Mouse (Mus musculus): ENCODE data around the gene Itgax. TPM values are rescaled to one million over a fixed set of nuclear protein-coding genes. Genes with fewer than 3 reads are reported as not detected.
"Not testable (repeated sequence)": the region's sequence is repeated elsewhere in the genome, so short reads cannot be mapped to it uniquely, and the experiment has no call there.

Gene Itgax
- polyA plus RNA-seq, 1 experiment from 2014 or later: not detected

GRCm38 (mm10) chr7:128139611-128140010, 10.3 kb downstream of the Itgax start:
- Histone ChIP-seq H3K9ac (ENCODE audit: low read length) (no peak overlapping the region), H3K4me3 (ENCODE audit: low read depth, low read length) (no peak overlapping the region), H3K27ac (ENCODE audit: low read depth, low read length) (no peak overlapping the region), H3K36me3 (ENCODE audit: control insufficient read depth, insufficient read depth, low read length) (no peaks in the 10 kb centered on the region), H3K4me1 (replicated peaks; ENCODE audit: control insufficient read depth, insufficient read depth, low read length) (no peaks in the 10 kb centered on the region), H3K9me3 (ENCODE audit: control insufficient read depth, low read length) (no peaks in the 10 kb centered on the region), H3K4me2 (ENCODE audit: low read depth, low read length, severe bottlenecking) (no peak overlapping the region), H3K27me3 (ENCODE audit: control insufficient read depth, insufficient read depth, low read length) (no peaks in the 10 kb centered on the region)
- no peak for DNase-seq (ENCODE audit: low spot score)
- ATAC-seq (replicated peaks; ENCODE audit: low FRiP score): no peak
- WGBS: 90% methylated on average over 6 of the region's 6 CpGs

GRCm38 (mm10) chr7:128150970-128151369, 21.6 kb downstream of the Itgax start:
- WGBS: 93% methylated on average over 8 of the region's 8 CpGs
- no peaks in the 10 kb centered on the region for H3K9me3 ChIP-seq (ENCODE audit: control insufficient read depth, low read length)
- ATAC-seq (replicated peaks; ENCODE audit: low FRiP score) (no peak), DNase-seq (ENCODE audit: low spot score) (no peak)
- H3K4me1 ChIP-seq (replicated peaks; ENCODE audit: control insufficient read depth, insufficient read depth, low read length): no peaks in the 10 kb centered on the region
- no peak overlapping the region for H3K4me2 ChIP-seq (ENCODE audit: low read depth, low read length, severe bottlenecking)
- no peak overlapping the region for H3K4me3 ChIP-seq (ENCODE audit: low read depth, low read length)
- H3K36me3 ChIP-seq (ENCODE audit: control insufficient read depth, insufficient read depth, low read length): no peaks in the 10 kb centered on the region
- H3K27me3 ChIP-seq (ENCODE audit: control insufficient read depth, insufficient read depth, low read length): no peaks in the 10 kb centered on the region
- H3K9ac ChIP-seq (ENCODE audit: low read length): no peak overlapping the region
- no peak overlapping the region for H3K27ac ChIP-seq (ENCODE audit: low read depth, low read length)

- H3K27ac ChIP-seq (ENCODE audit: low read depth, low read length): no peak within 1 kb of the TSS
- no peak within 1 kb of the TSS for H3K9ac ChIP-seq (ENCODE audit: low read length)
- no peak within 1 kb of the TSS for H3K4me2 ChIP-seq (ENCODE audit: low read depth, low read length, severe bottlenecking)
- DNase-seq (ENCODE audit: low spot score) (no peak), ATAC-seq (replicated peaks; ENCODE audit: low FRiP score) (no peak)
- no peak within 1 kb of the TSS for H3K4me3 ChIP-seq (ENCODE audit: low read depth, low read length)
- no peaks in the 10 kb centered on the region for H3K36me3 ChIP-seq (ENCODE audit: control insufficient read depth, insufficient read depth, low read length)
- no peaks in the 10 kb centered on the region for H3K9me3 ChIP-seq (ENCODE audit: control insufficient read depth, low read length)
- no peaks in the 10 kb centered on the region for H3K27me3 ChIP-seq (ENCODE audit: control insufficient read depth, insufficient read depth, low read length)
- H3K4me1 ChIP-seq (replicated peaks; ENCODE audit: control insufficient read depth, insufficient read depth, low read length): no peaks in the 10 kb centered on the region
- 95% methylated on average over 21 of the region's 21 CpGs for WGBS
These were observed 24.7 kb downstream of the Itgax start, which contains the start of gene Itgad for GRCm38 (mm10) chr7:128154076-128154475. Itgad (plus strand) TSS chr7:128154376.

GRCm38 (mm10) chr7:128154924-128155323, 25.6 kb downstream of the Itgax start:
- no peaks in the 10 kb centered on the region for H3K9me3 ChIP-seq (ENCODE audit: control insufficient read depth, low read length)
- no peak overlapping the region for H3K27ac ChIP-seq (ENCODE audit: low read depth, low read length)
- H3K9ac ChIP-seq (ENCODE audit: low read length): no peak overlapping the region
- DNase-seq (ENCODE audit: low spot score) (no peak), ATAC-seq (replicated peaks; ENCODE audit: low FRiP score) (no peak)
- H3K36me3 ChIP-seq (ENCODE audit: control insufficient read depth, insufficient read depth, low read length): no peaks in the 10 kb centered on the region
- no peaks in the 10 kb centered on the region for H3K27me3 ChIP-seq (ENCODE audit: control insufficient read depth, insufficient read depth, low read length)
- H3K4me1 ChIP-seq (replicated peaks; ENCODE audit: control insufficient read depth, insufficient read depth, low read length): no peaks in the 10 kb centered on the region
- no peak overlapping the region for H3K4me3 ChIP-seq (ENCODE audit: low read depth, low read length)
- WGBS: 66% methylated on average over 10 of the region's 10 CpGs
- no peak overlapping the region for H3K4me2 ChIP-seq (ENCODE audit: low read depth, low read length, severe bottlenecking)

GRCm38 (mm10) chr7:128158688-128159354, 29.5 kb downstream of the Itgax start:
- H3K27ac ChIP-seq (ENCODE audit: low read depth, low read length); H3K4me1 ChIP-seq (replicated peaks; ENCODE audit: control insufficient read depth, insufficient read depth, low read length); H3K36me3 ChIP-seq (ENCODE audit: control insufficient read depth, insufficient read depth, low read length); H3K9ac ChIP-seq (ENCODE audit: low read length); H3K27me3 ChIP-seq (ENCODE audit: control insufficient read depth, insufficient read depth, low read length); H3K4me3 ChIP-seq (ENCODE audit: low read depth, low read length); H3K9me3 ChIP-seq (ENCODE audit: control insufficient read depth, low read length); DNase-seq (ENCODE audit: low spot score); ATAC-seq (replicated peaks; ENCODE audit: low FRiP score); H3K4me2 ChIP-seq (ENCODE audit: low read depth, low read length, severe bottlenecking): not testable (repeated sequence)
- 80% methylated on average over 7 of the region's 8 CpGs for WGBS

GRCm38 (mm10) chr7:128164001-128164400, 34.7 kb downstream of the Itgax start:
- Histone ChIP-seq H3K4me3 (ENCODE audit: low read depth, low read length) (no peak overlapping the region), H3K9me3 (ENCODE audit: control insufficient read depth, low read length) (no peaks in the 10 kb centered on the region), H3K27ac (ENCODE audit: low read depth, low read length) (no peak overlapping the region), H3K4me2 (ENCODE audit: low read depth, low read length, severe bottlenecking) (no peak overlapping the region), H3K4me1 (replicated peaks; ENCODE audit: control insufficient read depth, insufficient read depth, low read length) (no peaks in the 10 kb centered on the region), H3K36me3 (ENCODE audit: control insufficient read depth, insufficient read depth, low read length) (no peaks in the 10 kb centered on the region), H3K9ac (ENCODE audit: low read length) (no peak overlapping the region), H3K27me3 (ENCODE audit: control insufficient read depth, insufficient read depth, low read length) (no peaks in the 10 kb centered on the region)
- WGBS: over 99% methylated on average over 4 of the region's 4 CpGs
- no peak for ATAC-seq (replicated peaks; ENCODE audit: low FRiP score)
- DNase-seq (ENCODE audit: low spot score): no peak

- 89% methylated on average over 7 of the region's 7 CpGs for WGBS
- no peak for ATAC-seq (replicated peaks; ENCODE audit: low FRiP score)
These were observed 37.0 kb downstream of the Itgax start for GRCm38 (mm10) chr7:128166391-128166790.

GRCm38 (mm10) chr7:128169996-128170395, 40.6 kb downstream of the Itgax start:
- no peak overlapping the region for H3K4me3 ChIP-seq (ENCODE audit: low read depth, low read length)
- H3K27ac ChIP-seq (ENCODE audit: low read depth, low read length): no peak overlapping the region
- no peak for DNase-seq (ENCODE audit: low spot score)
- WGBS: 84% methylated on average over 3 of the region's 3 CpGs
- no peaks in the 10 kb centered on the region for H3K9me3 ChIP-seq (ENCODE audit: control insufficient read depth, low read length)
- ATAC-seq (replicated peaks; ENCODE audit: low FRiP score): no peak
- no peak overlapping the region for H3K4me2 ChIP-seq (ENCODE audit: low read depth, low read length, severe bottlenecking)
- H3K9ac ChIP-seq (ENCODE audit: low read length): no peak overlapping the region
- H3K4me1 ChIP-seq (replicated peaks; ENCODE audit: control insufficient read depth, insufficient read depth, low read length): no peaks in the 10 kb centered on the region
- H3K27me3 ChIP-seq (ENCODE audit: control insufficient read depth, insufficient read depth, low read length): no peaks in the 10 kb centered on the region
- H3K36me3 ChIP-seq (ENCODE audit: control insufficient read depth, insufficient read depth, low read length): no peaks in the 10 kb centered on the region

More at GRCm38 (mm10) chr7:128166391-128166790, 37.0 kb downstream of the Itgax start:
- Histone ChIP-seq H3K9me3 (ENCODE audit: control insufficient read depth, low read length) (no peaks in the 10 kb centered on the region), H3K27ac (ENCODE audit: low read depth, low read length) (no peak overlapping the region), H3K4me2 (ENCODE audit: low read depth, low read length, severe bottlenecking) (no peak overlapping the region), H3K4me1 (replicated peaks; ENCODE audit: control insufficient read depth, insufficient read depth, low read length) (no peaks in the 10 kb centered on the region), H3K4me3 (ENCODE audit: low read depth, low read length) (no peak overlapping the region), H3K36me3 (ENCODE audit: control insufficient read depth, insufficient read depth, low read length) (no peaks in the 10 kb centered on the region), H3K27me3 (ENCODE audit: control insufficient read depth, insufficient read depth, low read length) (no peaks in the 10 kb centered on the region), H3K9ac (ENCODE audit: low read length) (no peak overlapping the region)
- no peak for DNase-seq (ENCODE audit: low spot score)

GRCm38 (mm10) chr7:128178385-128178784, 49.0 kb downstream of the Itgax start:
- H3K9ac ChIP-seq (ENCODE audit: low read length): no peak overlapping the region
- no peaks in the 10 kb centered on the region for H3K4me1 ChIP-seq (replicated peaks; ENCODE audit: control insufficient read depth, insufficient read depth, low read length)
- 79% methylated on average over 2 of the region's 2 CpGs for WGBS
- no peak for ATAC-seq (replicated peaks; ENCODE audit: low FRiP score)
- H3K36me3 ChIP-seq (ENCODE audit: control insufficient read depth, insufficient read depth, low read length): no peaks in the 10 kb centered on the region
- H3K27ac ChIP-seq (ENCODE audit: low read depth, low read length): no peak overlapping the region
- no peaks in the 10 kb centered on the region for H3K9me3 ChIP-seq (ENCODE audit: control insufficient read depth, low read length)
- H3K4me3 ChIP-seq (ENCODE audit: low read depth, low read length): no peak overlapping the region
- no peak for DNase-seq (ENCODE audit: low spot score)
- no peaks in the 10 kb centered on the region for H3K27me3 ChIP-seq (ENCODE audit: control insufficient read depth, insufficient read depth, low read length)
- no peak overlapping the region for H3K4me2 ChIP-seq (ENCODE audit: low read depth, low read length, severe bottlenecking)

Measured in forebrain, embryonic 11.5 days (tissue).